In the genomic region with DNA sequence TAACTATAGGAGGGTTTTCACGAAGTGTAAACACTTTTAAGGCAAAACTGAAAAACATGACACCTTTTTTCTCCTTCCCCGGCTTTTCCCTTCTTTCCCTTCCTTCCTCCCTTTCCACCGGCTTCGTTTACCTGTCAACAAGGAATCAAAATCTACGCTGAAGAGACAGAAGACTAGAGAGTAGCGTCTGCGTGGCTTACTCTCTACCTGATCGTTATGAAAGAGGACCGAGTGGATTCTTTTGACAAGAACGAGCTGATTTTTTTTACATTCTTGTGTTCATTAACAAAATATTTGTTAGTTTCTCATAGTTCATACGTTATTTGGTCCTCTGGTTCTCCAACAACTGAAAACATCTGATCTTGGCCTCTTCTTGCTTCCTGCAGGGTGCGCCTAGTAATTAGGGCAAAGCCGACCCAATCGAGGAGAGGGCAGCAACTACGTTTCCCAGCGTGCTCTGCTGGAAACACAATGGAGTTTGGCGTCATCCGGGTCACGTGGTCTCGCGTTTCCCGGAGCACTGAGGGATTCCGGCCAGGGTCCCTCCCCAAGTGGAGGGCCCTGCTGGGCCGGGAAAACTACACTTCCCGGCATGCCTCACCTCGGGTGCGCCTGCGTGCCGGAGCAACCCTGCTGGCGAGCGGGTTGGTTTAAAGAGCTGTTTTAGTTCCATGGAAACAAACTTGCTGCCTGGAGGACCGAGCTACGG, we compare ENCODE assay signal across 8 mouse cellular contexts. TPM values are rescaled to one million over a fixed set of nuclear protein-coding genes. Genes with fewer than 3 reads are reported as not detected.
DNase-seq lines count a peak whose midpoint lies in the region; ATAC-seq and TF ChIP-seq lines count a peak whose summit lies in the region.

A gene (plus strand): TSS at position 526 of the 709 bp plus-strand sequence.

- WGBS in intestine, postnatal 0 days = 15% methylated on average over 33 of the region's 33 CpGs
- 18% methylated on average over 33 of the region's 33 CpGs for WGBS in midbrain, embryonic 10.5 days

- intact Hi-C loops in left cerebral cortex, postnatal 36 days (cut with DNase I) = no loop called here

- H3K27me3 ChIP-seq in intestine, postnatal 0 days (replicated peaks; ENCODE audit: control insufficient read depth, insufficient read depth, low read length) = no peaks in the 10 kb centered on the region
- no peaks in the 10 kb centered on the region for H3K27me3 ChIP-seq in midbrain, embryonic 10.5 days (ENCODE audit: low read depth, poor library complexity, severe bottlenecking)

- 0 out of 2 replicates have a peak, but pooled peaks cover 3% of the 10 kb centered on the region for H3K4me1 ChIP-seq in intestine, postnatal 0 days (replicated peaks; ENCODE audit: control insufficient read depth, insufficient read depth, low read length)
- peaks cover 15% of the 10 kb centered on the region for H3K4me1 ChIP-seq in midbrain, embryonic 10.5 days

- no peaks in the 10 kb centered on the region for H3K9me3 ChIP-seq in intestine, postnatal 0 days (ENCODE audit: control insufficient read depth)
- H3K9me3 ChIP-seq in midbrain, embryonic 10.5 days (replicated peaks) = no peaks in the 10 kb centered on the region

- no peak within 1 kb of the TSS for H3K27ac ChIP-seq in intestine, postnatal 0 days (ENCODE audit: low read depth, low read length)
- H3K27ac ChIP-seq in midbrain, embryonic 10.5 days (replicated peaks) = peak within 1 kb of the TSS; percentile 85

- peak within 1 kb of the TSS; percentile 50 for H3K9ac ChIP-seq in intestine, postnatal 0 days (ENCODE audit: low read depth, low read length)

- H3K36me3 ChIP-seq in intestine, postnatal 0 days (ENCODE audit: control insufficient read depth, insufficient read depth) = no peaks in the 10 kb centered on the region
- H3K36me3 ChIP-seq in midbrain, embryonic 10.5 days = no peaks in the 10 kb centered on the region

- H3K4me3 ChIP-seq in intestine, postnatal 0 days (ENCODE audit: low read depth, low read length) = peak within 1 kb of the TSS; percentile 57
- H3K4me3 ChIP-seq in midbrain, embryonic 10.5 days = peak within 1 kb of the TSS; percentile 70

- peak; percentile 55 for TF ChIP-seq CTCF in intestine, postnatal 0 days (IDR thresholded peaks at IDR 0.05; ENCODE audit: low read depth)

- DNase-seq in adrenal gland, postnatal 14 days = peak; percentile 96
- DNase-seq in embryo, embryonic 9.5 days (ENCODE audit: extremely low spot score) = peak; percentile 91
- DNase-seq in left cerebral cortex, postnatal 36 days (ENCODE audit: low spot score in 2 of 2) = peak; percentile 96 to 97
- peak; percentile 97 for DNase-seq in midbrain, embryonic 10.5 days (ENCODE audit: low spot score)
- DNase-seq in right cerebral cortex, postnatal 36 days (ENCODE audit: low spot score in 2 of 2) = peak; percentile 96 to 98
- DNase-seq in urinary bladder, postnatal 4 days (ENCODE audit: low spot score in 2 of 2) = peak; percentile 92 to 97

- ATAC-seq in granulocyte monocyte progenitor cell, adult 5-6 weeks (replicated peaks; ENCODE audit: poor library complexity, severe bottlenecking) = peak; percentile 99
- ATAC-seq in intestine, postnatal 0 days = peak; percentile 100

- peak within 1 kb of the TSS; percentile 91 for H3K4me2 ChIP-seq in intestine, postnatal 0 days (replicated peaks; ENCODE audit: low read depth)

RNA-seq across cellular contexts. Expression of the gene that starts here (rescaled TPM):
- not detected in 2 replicates for total RNA-seq in adrenal gland, postnatal 14 days (2021)
- total RNA-seq in granulocyte monocyte progenitor cell, adult 5-6 weeks (2014; fragmentation: Nextera tagmentation) = 0.51 TPM in 1 of 2 replicates, not detected in the other
- 0.56 and 3.0 TPM in 2 replicates for total RNA-seq in granulocyte monocyte progenitor cell, adult 5-6 weeks (2017)
- polyA plus RNA-seq in intestine, postnatal 0 days (2015; fragmentation: Nextera tagmentation; extraction: Ambion mirVana) = 0.10 and 0.13 TPM in 2 replicates
- total RNA-seq in left cerebral cortex, postnatal 36 days (2021) = not detected
- polyA plus RNA-seq in midbrain, embryonic 10.5 days (2016; fragmentation: Nextera tagmentation; extraction: Ambion mirVana) = 0.77 and 0.91 TPM in 2 replicates

Comparison
In these comparisons a context has a peak if more than half of its experiments do, and no peak if none do; other contexts are left out.
1. Peak in DNase-seq in adrenal gland, postnatal 14 days; RNA of the gene not detected or under 1 TPM.
2. Peak in ATAC-seq, H3K4me3 ChIP-seq, H3K9ac ChIP-seq and H3K4me2 ChIP-seq in intestine, postnatal 0 days; RNA of the gene not detected or under 1 TPM.
3. Peak in DNase-seq in left cerebral cortex, postnatal 36 days; RNA of the gene not detected or under 1 TPM.
4. Peak in DNase-seq, H3K4me3 ChIP-seq and H3K27ac ChIP-seq in midbrain, embryonic 10.5 days; RNA of the gene not detected or under 1 TPM.